Mouse (Mus musculus) heart, adult 2 months (tissue): Measurements from ENCODE around the gene 4933411K16Rik. TPM values are rescaled to one million over a fixed set of nuclear protein-coding genes. Genes with fewer than 3 reads are reported as not detected.
A peak's percentile ranks its signal among the peaks of the same experiment; 100 is the strongest.
"Not testable (repeated sequence)": the region's sequence is repeated elsewhere in the genome, so short reads cannot be mapped to it uniquely, and the experiment has no call there.

Experiments
- DNase-seq, 2 experiments: peaks; one replicate each; pipeline ENCODE4 v3.0.0; 2021
- H3K27ac ChIP-seq: fragments of 200-600 bp; 2 replicates; pipeline ENCODE4 v1.8.1; 2022
- H3K27me3 ChIP-seq: fragments of 200-500 bp; 2 replicates; pipeline ENCODE4 v1.6.1; 2012; ENCODE audit warnings: mild to moderate bottlenecking, low read length, inconsistent platforms, mixed read lengths; ENCODE audit not compliant: control insufficient read depth, insufficient read depth
- H3K36me3 ChIP-seq: fragments of 200-500 bp; 2 replicates; pipeline ENCODE4 v1.6.1; 2012; ENCODE audit warnings: low read length, inconsistent platforms; ENCODE audit not compliant: control insufficient read depth, insufficient read depth
- H3K4me1 ChIP-seq: fragments of 200-500 bp; 2 replicates; pipeline ENCODE4 v1.6.1; 2011; ENCODE audit warnings: low read length; ENCODE audit not compliant: control insufficient read depth, insufficient read depth
- H3K4me3 ChIP-seq: fragments of 200-600 bp; 2 replicates; pipeline ENCODE4 v1.8.1; 2022
- H3K79me2 ChIP-seq: fragments of 200-500 bp; replicated peaks from 2 replicates; pipeline ENCODE4 v1.6.1; 2012; ENCODE audit warnings: mild to moderate bottlenecking, inconsistent platforms, low read length, moderate library complexity, mixed read lengths; ENCODE audit not compliant: control insufficient read depth, insufficient read depth
- H3K9ac ChIP-seq: fragments of 200-500 bp; 2 replicates; pipeline ENCODE4 v1.6.1; 2012; ENCODE audit warnings: low read depth, mild to moderate bottlenecking, control low read depth, inconsistent platforms, low read length, mixed read lengths
- CTCF ChIP-seq: fragments of 200-600 bp; IDR thresholded peaks from 2 replicates; pipeline ENCODE4 v1.8.1; 2022; ENCODE audit warnings: antibody characterized with exemption, mild to moderate bottlenecking, moderate library complexity
- EP300 ChIP-seq: fragments of 200-500 bp; IDR thresholded peaks from 2 replicates; pipeline ENCODE4 v1.6.1; 2011; ENCODE audit warnings: low read depth, low read length, control low read depth; ENCODE audit not compliant: insufficient read depth
- POLR2A ChIP-seq: fragments of 200-500 bp; IDR thresholded peaks from 2 replicates; pipeline ENCODE4 v1.6.1; 2011; ENCODE audit warnings: mild to moderate bottlenecking, low read depth, low read length, control low read depth; ENCODE audit not compliant: insufficient read depth
- WGBS: fragments of 180-500 bp; shearing (Covaris S2); methylation state at CpG from one replicate; pipeline ENCODE4 v1.1.7; 2018; 5-methylcytosine and 5-hydroxymethylcytosine counted together
- intact Hi-C: fragments of 180-260 bp; cut with DNase I; formaldehyde crosslinking; loops from one replicate; pipeline ENCODE4 v1.15.1; 2025
- polyA plus RNA-seq: library from polyadenylated mRNA; depleted of rRNA; stranded (reverse); fragments of >200 nt; gene quantifications from 2 replicates; pipeline ENCODE4 v1.2.3, GENCODE M21; 2012
- total RNA-seq, 2 experiments: library from RNA; stranded (reverse); gene quantifications; 2 replicates each; pipeline ENCODE4 v1.2.3; 2021

4933411K16Rik gene
- total and polyA plus RNA-seq, 3 experiments, result 0.23 to 0.41 TPM; not detected in 1

GRCm38 (mm10) chr19:42079006-42079405 lies 27.0 kb downstream of the 4933411K16Rik start:
- TF ChIP-seq EP300, result no peak
- TF ChIP-seq CTCF, result no peak
- TF ChIP-seq POLR2A, result no peak
- 90% methylated on average over 12 of the region's 12 CpGs for WGBS
- H3K36me3 ChIP-seq, result no peaks in the 10 kb centered on the region
- intact Hi-C loops, result no loop called here
- no peak overlapping the region for H3K4me3 ChIP-seq
- no peak overlapping the region for H3K9ac ChIP-seq
- DNase-seq, result no peak
- H3K79me2 ChIP-seq, result no peaks in the 10 kb centered on the region
- H3K4me1 ChIP-seq, result no peaks in the 10 kb centered on the region
- H3K27me3 ChIP-seq, result no peaks in the 10 kb centered on the region
- H3K27ac ChIP-seq, result no peak overlapping the region

- Histone ChIP-seq H3K4me1 (no peaks in the 10 kb centered on the region), H3K27ac (no peak overlapping the region), H3K27me3 (no peaks in the 10 kb centered on the region), H3K4me3 (no peak overlapping the region), H3K79me2 (no peaks in the 10 kb centered on the region), H3K9ac (no peak overlapping the region), H3K36me3 (no peaks in the 10 kb centered on the region)
- WGBS, result 63% methylated on average over 5 of the region's 5 CpGs
- intact Hi-C loops, result no loop called here
- no peak for DNase-seq
- TF ChIP-seq EP300 (no peak), POLR2A (no peak), CTCF (no peak)
Observed at GRCm38 (mm10) chr19:42079950-42080349, 27.9 kb downstream of the 4933411K16Rik start.

- no peak overlapping the region for H3K27ac ChIP-seq
- H3K9ac ChIP-seq, result no peak overlapping the region
- H3K4me3 ChIP-seq, result no peak overlapping the region
- H3K27me3 ChIP-seq, result no peaks in the 10 kb centered on the region
- WGBS, result 78% methylated on average over 11 of the region's 11 CpGs
- DNase-seq, result no peak
- no peaks in the 10 kb centered on the region for H3K36me3 ChIP-seq
- intact Hi-C loops, result no loop called here
- no peaks in the 10 kb centered on the region for H3K4me1 ChIP-seq
- no peaks in the 10 kb centered on the region for H3K79me2 ChIP-seq
- TF ChIP-seq CTCF (no peak), POLR2A (no peak), EP300 (no peak)
Observed at GRCm38 (mm10) chr19:42080469-42080868, 28.4 kb downstream of the 4933411K16Rik start.

- H3K4me3 ChIP-seq, H3K4me1 ChIP-seq, H3K27me3 ChIP-seq, DNase-seq, H3K27ac ChIP-seq, H3K79me2 ChIP-seq, intact Hi-C loops, H3K9ac ChIP-seq, H3K36me3 ChIP-seq: not testable (repeated sequence)
- WGBS, result 86% methylated on average over 5 of the region's 5 CpGs
Observed at GRCm38 (mm10) chr19:42081613-42082012, 29.6 kb downstream of the 4933411K16Rik start.

GRCm38 (mm10) chr19:42085690-42086089 lies 33.6 kb downstream of the 4933411K16Rik start:
- Histone ChIP-seq H3K36me3 (no peaks in the 10 kb centered on the region), H3K9ac (peak overlapping the region; percentile 17), H3K4me1 (peaks cover 3% of the 10 kb centered on the region), H3K27ac (no peak overlapping the region), H3K79me2 (no peaks in the 10 kb centered on the region), H3K4me3 (peak overlapping the region; percentile 41), H3K27me3 (peaks cover 4% of the 10 kb centered on the region)
- 15% methylated on average over 10 of the region's 10 CpGs for WGBS
- no peak for DNase-seq
- TF ChIP-seq EP300 (no peak), CTCF (no peak), POLR2A (no peak)
- intact Hi-C loops, result loop anchor here (5.0 kb wide), 2 partner anchors 103 to 153 kb away; partner anchors contain the start of genes Exosc1, Mms19, Ubtd1 and Zdhhc16

- Histone ChIP-seq H3K9ac (peak within 1 kb of the TSS; percentile 17), H3K36me3 (no peaks in the 10 kb centered on the region), H3K4me3 (peak within 1 kb of the TSS; percentile 41), H3K4me1 (peaks cover 3% of the 10 kb centered on the region), H3K27ac (no peak within 1 kb of the TSS), H3K79me2 (no peaks in the 10 kb centered on the region), H3K27me3 (peaks cover 4% of the 10 kb centered on the region)
- DNase-seq, result peak; percentile 56 to 59
- 3% methylated on average over 21 of the region's 21 CpGs for WGBS
- intact Hi-C loops, result loop anchor here (5.0 kb wide), 2 partner anchors 104 to 154 kb away; partner anchors contain the start of genes Exosc1, Mms19, Ubtd1 and Zdhhc16
- TF ChIP-seq EP300 (no peak), POLR2A (no peak), CTCF (no peak)
Observed at GRCm38 (mm10) chr19:42086166-42086565, 34.1 kb downstream of the 4933411K16Rik start, which contains the start of gene Morn4. Gene Morn4, minus strand, starts transcription at chr19:42086357.
